Mouse (Mus musculus) CH12F3 (cell line): ENCODE results near the gene Card9.

ENCODE experiments used
- in situ Hi-C: fragments of 300-500 bp; cut with MboI; formaldehyde crosslinking; loops from 2 replicates; pipeline ENCODE4 v1.14.3; 2020; ENCODE audit warnings: low sequenced_read_pairs

The Card9 gene

DNA sequence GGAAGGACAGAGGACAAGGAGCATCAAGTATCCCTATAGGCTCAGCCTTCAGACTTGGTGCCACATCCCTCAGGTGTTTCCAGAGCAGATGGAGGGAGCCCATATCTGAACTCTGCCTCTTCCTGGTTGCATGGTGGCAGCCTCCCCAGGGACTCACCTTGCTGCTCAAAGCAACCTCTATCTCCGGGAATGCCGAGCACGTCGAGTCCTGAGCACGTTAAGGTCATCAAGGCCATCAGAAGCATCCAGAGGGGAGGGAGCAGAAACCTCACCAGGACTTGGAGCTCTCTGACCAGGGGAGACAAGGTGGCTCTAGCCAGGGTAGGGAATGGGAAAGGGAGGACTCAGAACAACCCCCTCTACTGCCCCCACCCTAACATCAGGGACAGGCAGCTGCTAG is 2.8 kb upstream of the Card9 start:
- in situ Hi-C loops, result no loop called here

DNA sequence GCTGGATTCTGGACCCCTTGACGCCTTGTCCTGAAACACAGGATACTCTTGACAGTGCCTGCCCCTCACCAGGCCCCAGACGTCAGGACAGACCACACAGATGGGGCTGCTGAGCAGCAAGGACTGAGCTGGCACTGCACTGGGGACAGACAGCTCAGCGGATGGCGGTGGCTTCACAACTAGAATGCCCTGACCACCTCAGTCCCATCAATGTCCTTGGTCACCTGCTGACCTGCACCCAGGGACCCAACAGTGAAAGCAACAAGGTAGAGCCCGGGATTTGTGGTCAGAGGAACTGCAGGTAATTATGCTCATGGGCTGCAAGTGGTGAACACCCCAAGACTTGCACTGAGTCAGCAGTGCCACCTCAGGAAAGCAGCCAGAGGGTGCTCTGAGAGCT is 2.3 kb upstream of the Card9 start:
- in situ Hi-C loops, result no loop called here

DNA sequence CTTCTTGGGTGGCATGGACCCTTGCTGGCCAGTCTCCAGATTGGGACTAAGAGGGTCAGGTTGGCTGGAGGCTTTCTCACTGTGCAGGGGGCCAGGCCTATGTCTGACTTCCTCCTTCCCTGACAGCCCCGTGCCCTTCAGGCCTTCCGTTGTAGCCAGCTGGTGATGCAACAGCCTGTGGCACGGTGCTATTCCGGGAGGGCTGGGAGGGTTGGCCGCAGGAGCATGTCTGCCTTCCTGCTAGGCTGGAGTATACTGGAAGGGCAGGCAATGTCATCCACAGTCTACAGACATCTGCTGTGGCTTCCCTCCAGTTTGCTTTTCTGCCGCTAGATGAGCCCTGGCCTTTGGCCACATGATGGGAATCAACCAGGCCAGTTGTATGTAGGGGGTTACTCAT is 735 bp downstream of the Card9 start:
- in situ Hi-C loops, result no loop called here

DNA sequence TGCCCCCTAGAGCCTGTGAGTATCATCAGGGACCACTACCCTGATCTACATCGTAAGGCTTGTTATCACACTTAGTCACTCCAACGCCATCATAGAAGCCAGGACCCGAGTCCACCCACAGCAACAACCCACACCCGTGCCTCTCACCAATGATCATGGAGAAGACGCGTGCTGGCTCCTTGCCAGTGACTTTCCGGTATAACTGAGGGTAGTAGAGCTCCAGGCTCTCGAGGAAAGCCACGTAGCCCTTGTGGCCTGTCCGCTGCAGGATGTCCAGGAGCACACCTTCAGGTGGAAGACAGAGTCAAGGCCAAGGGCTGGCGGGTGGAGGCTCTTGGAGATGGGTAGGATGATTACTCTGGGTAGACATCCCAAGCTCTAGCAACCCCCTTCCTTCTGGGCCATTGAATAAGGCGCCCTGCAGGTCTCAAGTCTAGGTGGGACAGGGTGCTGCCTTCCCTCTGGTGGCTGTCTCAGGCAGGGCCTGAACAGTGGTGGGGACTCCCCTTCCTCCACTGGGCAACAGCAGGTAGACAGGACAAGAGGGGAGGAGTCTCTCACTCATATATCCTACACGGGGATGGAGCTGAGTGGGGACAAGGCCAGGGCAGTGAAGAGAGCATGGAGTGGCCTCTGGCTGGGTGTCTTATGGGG is 1.9 kb downstream of the Card9 start:
- in situ Hi-C loops, result no loop called here

DNA sequence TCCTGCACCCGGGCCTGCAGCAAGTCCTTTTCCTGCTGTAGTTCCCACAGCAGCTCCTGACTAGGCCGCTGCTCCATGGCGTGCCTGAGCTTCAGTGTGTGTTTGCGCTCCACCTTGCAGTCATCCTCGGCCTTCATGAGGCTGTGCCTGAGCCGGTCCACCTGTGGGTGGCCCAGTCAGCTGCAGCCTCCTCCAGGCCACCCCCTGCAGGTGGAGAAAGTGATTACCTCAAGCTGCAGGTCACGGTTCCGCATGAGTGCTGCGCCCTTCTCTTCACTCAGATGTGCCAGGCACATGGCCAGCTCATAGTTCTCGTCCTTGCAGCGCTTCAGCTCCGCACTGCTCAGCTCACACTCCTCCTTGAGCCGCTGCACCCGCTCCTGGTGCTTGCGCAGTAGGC is 3.2 kb downstream of the Card9 start:
- in situ Hi-C loops, result no loop called here

DNA sequence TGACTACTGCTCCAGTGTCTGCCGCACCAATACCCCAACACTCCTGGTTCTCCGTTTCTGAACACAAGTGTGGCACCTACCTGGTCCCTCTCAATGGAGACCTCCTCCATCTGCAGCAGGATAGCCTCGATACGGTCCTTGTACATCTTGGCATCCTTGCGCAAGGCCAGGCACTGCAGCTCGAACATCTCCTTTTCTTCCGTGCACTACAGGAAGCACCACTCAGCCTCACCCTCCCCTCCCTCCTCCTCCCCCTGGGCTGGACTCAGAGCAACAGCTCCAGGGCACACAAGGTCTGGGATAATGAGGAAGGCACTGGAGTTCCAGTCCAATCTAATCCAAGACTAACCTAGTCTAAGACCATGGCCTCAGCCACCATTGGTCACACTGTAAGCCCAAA is 4.0 kb downstream of the Card9 start:
- in situ Hi-C loops, result no loop called here

DNA sequence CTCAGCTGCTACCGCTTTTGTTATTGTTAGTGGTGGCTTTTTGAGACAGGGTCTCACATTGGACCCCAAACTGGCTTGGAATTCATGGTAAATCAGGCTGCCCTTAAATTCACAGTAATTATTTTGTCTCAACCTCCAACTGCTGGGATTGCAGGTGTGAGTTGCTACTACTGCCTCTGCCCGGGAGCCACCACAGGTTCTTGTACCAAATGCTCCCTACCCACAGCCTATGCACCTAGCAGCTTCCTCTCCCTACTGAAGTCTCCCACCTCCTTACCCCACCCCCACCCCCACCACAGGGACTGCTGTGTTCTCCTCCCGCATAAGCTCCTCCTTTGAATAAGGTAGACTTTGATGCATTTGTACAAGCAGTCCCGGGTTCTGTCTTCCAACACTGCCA is 4.5 kb downstream of the Card9 start:
- in situ Hi-C loops, result no loop called here

DNA sequence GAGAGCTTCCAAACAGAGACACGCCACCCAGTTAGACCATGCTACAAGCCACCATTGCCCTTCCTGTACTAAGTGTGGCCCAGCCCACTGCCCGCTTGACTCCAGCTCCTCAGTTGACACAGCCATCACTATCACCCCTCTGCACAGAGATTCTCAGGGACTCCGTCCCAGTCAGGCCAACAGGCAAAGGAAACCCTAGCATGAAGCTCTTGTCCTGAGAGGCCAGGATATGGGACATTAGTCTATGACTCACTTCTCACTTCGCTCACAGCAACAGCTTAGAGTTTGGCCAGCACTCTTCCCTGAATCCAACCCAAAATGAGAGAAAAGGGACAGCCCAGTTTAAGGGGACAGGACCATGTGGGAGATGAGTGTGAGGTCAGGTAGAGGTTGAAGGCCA is 6.3 kb downstream of the Card9 start:
- in situ Hi-C loops, result no loop called here

DNA sequence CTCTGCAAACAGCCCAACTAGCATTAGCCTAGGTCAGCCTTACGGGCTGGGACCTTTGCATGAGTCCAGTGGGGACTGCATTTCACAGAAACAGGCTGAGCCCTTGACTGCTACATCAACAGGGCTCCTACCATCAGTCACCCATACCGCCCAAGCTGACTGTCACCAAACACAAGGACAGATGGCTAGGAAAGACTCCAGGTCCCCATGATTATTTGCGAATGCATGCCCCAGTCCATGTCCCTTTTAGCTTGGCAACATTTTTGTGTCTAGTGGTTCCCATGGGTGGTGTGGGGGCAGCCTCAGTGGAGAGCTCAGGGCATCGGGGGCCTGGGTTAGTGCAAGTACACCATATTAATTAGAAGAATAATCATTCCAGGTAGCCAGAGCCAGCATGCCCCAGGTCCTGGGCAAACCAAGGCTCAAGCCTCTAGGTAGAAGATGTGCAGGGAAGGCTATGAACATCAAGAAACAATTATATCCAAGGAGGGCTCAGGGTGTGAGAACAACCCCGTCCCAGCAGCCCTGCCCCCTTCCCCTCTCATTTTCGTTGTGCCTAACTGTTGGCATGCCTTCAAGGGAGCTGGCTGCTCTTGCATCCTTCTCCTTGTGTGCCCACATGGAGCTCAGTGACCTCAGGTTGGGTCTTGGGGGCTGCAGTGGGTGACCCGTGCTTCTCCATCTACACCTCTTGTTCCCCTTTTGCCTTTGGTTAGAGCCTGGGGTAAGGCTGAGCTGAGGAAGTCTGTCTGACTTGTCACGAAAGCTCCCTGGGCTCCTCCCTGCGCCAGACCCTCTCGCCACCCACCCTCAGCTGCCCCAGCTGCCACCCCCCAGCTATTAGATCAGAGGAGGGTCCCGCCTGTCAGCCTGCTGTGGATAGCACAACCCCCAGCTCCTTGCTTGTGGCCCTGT is 7.4 kb downstream of the Card9 start:
- in situ Hi-C loops, result no loop called here

DNA sequence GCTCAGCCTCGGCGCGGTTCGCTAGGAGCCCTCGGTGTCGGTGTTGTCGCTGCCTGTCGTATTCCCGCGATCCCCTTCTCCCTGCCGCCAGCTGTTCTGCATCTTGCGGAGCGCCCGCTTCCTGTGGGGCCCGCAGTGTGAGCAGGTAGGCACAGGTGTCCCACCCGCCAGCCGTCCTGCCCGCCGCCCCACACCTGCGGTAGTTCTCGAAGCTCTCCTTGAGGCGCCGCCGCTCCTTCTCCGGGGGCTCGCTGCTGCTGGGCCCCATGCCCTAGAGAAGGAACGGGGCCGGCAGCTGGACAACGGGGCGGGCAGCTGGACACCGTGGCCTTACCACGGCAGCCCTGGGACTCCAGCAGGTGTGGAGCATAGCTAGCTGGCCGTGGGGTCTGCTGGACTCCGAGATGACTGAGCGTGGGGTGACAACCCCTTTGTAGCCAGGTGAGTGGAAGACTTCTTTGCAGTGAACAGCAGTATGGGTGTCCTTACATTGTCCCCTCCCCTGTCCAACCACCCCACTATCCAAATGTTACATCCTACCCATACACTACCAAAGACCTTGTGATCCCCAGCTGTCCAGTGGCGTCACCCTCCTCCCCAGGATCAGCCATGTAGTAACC is 8.3 kb downstream of the Card9 start:
- in situ Hi-C loops, result no loop called here

DNA sequence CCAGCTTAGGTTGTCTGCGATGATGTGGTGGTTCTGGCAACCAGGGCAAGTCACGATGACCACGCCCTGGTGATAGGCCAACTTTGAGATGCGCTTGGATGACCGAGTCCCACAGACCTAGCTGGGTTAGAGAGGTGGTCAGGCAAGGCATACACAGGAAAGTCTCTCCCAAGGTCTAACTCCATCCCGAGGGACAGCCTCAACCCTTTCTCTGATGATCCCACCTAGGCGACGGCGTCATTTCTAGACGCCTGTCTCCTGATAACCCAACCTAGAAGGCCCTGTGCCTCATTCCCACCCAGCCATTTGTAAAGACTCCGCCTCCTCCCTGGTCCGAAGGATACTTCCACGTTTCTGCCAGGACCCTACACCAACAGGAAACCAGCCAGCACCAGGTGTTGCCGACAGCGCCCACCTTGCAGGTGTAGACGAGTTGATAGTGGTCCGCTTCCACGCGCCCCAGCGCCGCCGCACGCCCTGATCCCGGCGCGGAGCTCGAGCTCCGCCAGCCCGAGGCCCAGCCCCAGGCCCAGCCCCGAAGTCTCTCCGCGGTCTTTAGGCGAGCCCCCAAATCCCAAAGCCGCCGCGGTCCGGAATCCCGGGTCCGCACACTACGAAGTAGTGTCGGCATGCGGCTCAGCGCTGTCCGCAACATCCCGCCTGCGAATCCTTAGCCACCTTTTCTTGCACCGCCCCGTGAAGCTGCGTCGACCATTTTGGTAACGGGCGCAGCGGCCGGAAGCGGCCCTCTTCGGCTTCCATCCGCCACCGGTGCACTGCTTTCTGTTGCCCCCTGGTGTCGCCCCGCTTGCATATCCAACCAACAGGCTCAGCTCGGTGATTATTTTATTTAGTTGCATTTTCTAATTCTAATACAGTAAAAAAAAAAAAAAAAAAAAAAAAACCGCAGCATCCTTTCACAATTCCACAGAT is 9.1 kb downstream of the Card9 start, which contains the start of gene Dnlz:
Gene Dnlz, minus strand, starts transcription at position 753 of the 933 bp plus-strand sequence.
- in situ Hi-C loops, result no loop called here

DNA sequence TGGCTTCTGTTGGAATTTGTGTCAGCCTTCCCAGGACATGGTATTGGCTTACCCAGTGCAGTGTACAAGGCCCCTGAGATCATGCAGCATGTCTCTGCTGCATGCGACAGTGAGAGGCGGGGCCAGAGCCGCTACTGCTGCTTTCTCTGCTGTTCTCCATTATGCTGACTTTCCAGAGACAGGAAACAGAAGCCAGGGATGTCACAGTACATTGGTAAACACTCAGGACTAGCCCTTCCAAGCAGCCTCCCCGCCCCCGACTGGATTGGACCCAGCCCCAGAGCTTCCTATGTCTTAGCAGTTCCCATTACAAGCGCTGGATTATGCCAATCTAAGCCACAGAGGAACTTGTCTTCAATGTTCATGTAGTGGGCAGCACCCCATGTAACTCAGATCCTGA is 12.5 kb downstream of the Card9 start:
- in situ Hi-C loops, result no loop called here

DNA sequence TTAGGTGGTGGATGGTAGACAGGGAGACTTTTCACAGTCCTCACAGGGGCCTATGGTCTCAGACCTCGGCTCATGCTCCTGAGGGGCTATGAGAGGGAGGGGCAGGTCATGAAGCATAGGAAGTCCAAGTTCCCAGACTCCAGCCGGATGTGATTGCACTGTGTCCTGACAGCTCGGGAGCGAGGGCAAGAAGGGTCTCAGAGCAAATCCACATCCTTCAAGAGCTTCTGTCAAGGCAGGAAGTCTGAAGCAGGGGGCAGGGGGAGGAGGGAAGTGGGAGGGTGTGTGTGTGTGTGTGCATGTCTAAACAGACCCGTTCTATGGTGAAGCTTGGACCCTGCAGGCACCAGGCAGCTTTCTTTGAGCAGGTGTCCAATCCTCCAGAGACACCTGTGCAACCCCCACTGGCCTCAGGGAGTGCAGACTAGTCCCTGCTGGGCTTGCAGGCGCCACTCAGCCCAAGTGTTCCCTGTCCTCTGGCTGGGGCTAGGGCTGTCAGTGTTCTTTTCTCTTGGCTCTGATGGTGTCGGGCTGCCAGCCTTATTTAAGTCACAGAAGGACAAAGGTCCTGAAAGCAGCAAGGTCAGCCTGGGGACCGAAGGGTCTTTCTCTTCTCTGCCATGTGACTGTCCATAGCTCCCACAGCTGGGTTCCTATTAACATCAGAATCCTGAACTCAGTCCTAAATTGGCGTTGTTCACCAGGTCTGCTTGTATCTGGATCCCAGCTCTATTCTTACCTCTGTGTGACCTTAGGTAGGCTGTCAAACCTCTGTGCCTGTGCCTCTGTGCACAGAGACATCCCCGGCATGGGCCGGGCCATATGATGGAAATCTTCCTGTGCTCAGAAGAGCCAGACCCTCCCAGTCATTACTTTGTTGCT is 17.9 kb downstream of the Card9 start:
- in situ Hi-C loops, result no loop called here

DNA sequence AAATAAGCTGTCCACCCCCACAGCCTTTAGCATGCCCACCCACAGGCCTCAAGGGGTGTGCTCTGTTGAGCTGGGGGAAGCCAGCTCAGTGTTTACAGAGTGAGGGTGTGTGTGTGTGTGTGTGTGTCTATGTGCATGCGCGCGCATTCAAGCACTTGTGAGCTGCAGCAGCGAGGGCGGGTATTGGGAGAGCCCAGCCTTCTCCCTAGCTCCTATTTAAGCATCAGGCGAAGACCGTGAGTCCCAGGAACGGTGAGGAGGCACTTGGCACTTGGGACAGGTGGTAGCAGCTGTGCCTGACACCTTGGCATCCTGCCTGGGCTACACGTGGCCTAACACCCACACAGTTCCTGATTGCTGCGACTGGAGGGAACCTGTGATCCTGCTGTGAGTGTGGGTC is 18.7 kb downstream of the Card9 start:
- in situ Hi-C loops, result no loop called here

DNA sequence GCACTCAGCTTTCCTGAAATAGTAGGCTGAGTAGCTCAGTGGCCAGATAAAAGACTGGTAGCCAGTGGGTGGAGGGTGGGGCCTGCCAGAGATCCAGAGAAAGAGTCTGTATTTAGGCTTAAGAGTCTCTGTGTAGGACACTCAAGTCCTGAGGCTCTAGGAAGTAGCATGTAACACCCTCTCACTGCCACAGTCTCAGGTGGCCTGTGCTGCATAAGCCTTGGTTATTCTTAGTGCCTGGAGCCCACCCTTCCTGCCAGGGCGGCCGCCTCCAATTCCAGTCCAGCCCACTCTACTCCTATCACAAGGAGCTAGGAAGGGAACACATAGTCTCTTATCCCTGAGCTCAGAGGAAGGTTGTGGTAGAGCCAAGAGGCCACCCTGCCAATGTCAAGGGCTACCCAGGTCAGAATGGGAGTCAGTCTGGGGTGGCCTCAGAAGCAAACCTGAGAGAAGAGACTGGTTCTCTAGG is 19.2 kb downstream of the Card9 start:
- in situ Hi-C loops, result no loop called here

DNA sequence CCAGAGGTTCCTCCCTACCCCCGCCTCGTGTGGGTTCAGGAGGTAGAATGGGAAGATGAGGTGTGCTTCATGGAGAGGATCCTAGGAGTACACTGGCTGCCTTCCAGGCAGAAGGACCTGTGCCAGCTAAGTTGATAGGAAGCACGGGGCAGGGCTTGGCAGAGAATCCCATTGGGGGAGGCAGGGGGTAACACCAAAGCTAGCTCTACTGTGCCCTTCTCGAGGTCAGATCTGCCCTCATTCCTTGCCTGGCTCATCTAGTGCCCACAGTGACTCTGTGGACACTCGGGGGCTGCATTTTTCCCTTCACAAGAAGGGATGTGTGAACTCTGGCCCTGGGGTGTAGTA is 21.5 kb downstream of the Card9 start:
- in situ Hi-C loops, result no loop called here

DNA sequence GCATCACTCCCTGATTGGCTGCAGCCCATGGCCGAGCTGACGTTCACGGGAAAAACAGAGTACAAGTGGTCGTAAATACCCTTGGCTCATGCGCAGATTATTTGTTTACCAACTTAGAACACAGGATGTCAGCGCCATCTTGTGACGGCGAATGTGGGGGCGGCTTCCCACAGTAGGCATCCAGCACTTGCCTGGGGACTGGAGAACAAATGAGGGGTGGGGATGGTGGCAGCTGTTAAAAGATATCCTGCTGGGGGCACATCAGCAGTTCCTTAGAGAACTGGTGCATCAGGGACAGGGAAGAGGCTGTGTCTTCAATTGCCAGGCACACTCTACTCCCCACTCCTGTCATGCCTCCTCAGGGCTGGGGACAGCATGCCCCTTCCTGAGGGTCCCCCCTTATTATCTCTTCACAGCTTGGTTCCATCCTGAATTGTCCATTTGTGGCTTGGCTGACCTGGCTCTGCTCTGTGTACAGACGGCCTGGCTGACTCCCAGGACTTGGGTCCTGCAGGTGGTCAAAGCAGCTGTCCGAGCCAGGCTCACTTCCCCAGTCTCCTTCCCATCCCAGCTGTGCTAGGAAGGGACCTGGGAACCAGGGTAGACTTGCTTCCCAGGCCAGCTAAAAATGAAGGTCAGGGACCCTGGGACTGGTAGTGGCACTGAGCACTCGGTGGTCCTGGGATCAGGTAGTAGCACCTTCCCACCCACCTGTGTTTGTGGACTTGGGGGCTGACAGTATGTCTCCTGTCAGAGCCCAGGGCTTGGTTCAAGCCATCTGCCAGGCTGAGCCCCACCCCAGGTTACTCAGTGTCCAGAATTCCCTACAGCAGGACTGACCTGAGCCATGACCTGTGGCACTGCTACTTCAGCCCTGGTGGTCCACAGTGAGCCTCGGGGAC is 22.2 kb downstream of the Card9 start:
- in situ Hi-C loops, result no loop called here

DNA sequence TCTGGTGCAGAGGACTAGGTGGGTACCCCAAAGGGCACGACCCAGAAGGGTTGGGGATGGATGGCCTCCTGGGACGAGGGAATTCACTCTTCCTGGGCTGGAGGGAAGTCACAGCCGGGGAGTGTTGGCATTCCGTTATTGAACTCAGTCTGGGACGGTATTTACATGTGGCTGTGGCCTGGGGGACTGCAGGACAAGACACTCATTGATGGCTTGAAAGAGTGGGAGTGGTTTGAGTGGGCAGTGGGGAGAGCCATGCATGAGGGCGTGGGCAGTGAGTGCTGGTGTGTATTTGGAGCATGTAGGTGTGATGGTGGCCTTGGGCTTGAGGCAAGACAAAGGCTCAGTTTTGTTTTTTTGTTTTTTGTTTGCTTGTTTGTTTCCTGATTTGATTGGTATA is 30.0 kb downstream of the Card9 start:
- in situ Hi-C loops, result no loop called here

DNA sequence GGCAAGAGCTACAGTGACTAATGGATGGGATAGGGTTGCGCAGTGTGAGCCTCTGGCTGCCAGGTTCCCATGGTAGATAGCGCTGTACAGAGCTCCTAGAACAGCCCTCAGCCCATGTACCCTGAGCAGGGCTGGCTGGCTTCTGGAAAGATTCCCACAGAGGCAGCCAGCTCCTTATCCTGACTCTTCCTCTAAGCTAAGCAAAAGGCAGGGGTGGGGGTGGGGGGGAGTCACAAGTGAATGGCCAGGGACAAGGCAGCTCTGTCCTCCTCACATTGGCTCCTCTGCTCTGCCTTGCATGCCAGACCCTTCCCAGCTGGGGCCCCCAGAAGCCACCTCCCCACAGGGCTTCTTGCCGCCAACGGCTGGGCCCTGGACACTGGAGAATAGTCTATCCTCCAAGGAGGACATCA is 30.7 kb downstream of the Card9 start:
- in situ Hi-C loops, result no loop called here
